Mouse (Mus musculus): ENCODE data around the gene Sdhaf1. TPM values are rescaled to one million over a fixed set of nuclear protein-coding genes. Genes with fewer than 3 reads are reported as not detected.
A peak's percentile ranks its signal among the peaks of the same experiment; 100 is the strongest.

Gene Sdhaf1
- total RNA-seq (2017): 8.8 and 10.8 TPM in 2 replicates

- ATAC-seq (ENCODE audit: extremely low read depth, insufficient number of reproducible peaks, low FRiP score, poor library complexity, severe bottlenecking): no peak
Observed at GRCm38 (mm10) chr7:30323795-30324194, at the start of gene Sdhaf1. Gene Sdhaf1 (minus strand): TSS chr7:30323895.

DNA sequence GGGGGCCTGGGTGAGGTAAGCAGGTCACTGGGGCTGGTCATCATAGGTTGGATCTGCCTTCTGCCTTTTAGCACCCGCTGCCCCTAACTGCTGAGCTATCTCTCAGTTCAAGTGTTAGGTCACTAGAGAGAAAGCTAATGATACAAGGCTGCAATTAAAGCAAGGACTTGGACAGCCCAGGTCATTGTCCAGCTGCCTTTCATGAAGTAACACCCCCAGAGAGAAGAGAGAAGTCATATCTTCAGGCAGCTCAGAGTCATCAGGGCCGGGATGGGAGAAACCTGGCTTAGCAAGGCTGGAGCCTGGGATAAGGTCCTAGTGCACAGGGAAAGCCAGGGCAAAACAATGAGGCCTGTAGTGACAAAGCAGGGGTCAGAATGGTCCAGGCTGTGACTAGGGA is 43.8 kb upstream of the Sdhaf1 start:
- no peak for ATAC-seq (ENCODE audit: extremely low read depth, insufficient number of reproducible peaks, low FRiP score, poor library complexity, severe bottlenecking)

- no peak for ATAC-seq (ENCODE audit: extremely low read depth, insufficient number of reproducible peaks, low FRiP score, poor library complexity, severe bottlenecking)
Observed at GRCm38 (mm10) chr7:30363344-30363738, 39.6 kb upstream of the Sdhaf1 start.

GRCm38 (mm10) chr7:30362652-30363343 is 39.1 kb upstream of the Sdhaf1 start, which contains the start of gene Lrfn3:
Gene Lrfn3 (minus strand): TSS chr7:30362772.
- ATAC-seq (ENCODE audit: extremely low read depth, insufficient number of reproducible peaks, low FRiP score, poor library complexity, severe bottlenecking): no peak

DNA sequence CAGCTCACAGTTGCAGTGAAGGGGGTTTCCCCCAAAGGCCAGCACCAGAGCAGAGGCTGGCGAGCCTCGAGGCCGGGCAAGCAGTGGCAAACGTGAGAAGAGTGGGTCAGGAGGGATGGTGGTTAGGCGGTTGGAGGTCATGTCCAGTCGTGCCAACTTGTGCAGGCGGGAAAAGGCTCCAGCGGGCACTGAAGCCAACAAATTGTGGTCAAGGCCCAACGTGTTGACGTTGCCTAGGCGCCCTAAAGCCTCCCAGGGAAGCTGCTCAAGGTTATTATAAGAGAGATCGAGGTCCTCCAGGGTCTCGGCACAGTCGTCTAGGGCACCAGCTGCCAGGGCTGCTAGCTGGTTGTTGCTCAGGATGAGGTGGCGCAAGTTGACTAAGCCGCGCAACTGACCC is 36.3 kb upstream of the Sdhaf1 start:
- ATAC-seq (ENCODE audit: extremely low read depth, insufficient number of reproducible peaks, low FRiP score, poor library complexity, severe bottlenecking): no peak

GRCm38 (mm10) chr7:30359276-30359865 is 35.7 kb upstream of the Sdhaf1 start:
- ATAC-seq (ENCODE audit: extremely low read depth, insufficient number of reproducible peaks, low FRiP score, poor library complexity, severe bottlenecking): no peak

DNA sequence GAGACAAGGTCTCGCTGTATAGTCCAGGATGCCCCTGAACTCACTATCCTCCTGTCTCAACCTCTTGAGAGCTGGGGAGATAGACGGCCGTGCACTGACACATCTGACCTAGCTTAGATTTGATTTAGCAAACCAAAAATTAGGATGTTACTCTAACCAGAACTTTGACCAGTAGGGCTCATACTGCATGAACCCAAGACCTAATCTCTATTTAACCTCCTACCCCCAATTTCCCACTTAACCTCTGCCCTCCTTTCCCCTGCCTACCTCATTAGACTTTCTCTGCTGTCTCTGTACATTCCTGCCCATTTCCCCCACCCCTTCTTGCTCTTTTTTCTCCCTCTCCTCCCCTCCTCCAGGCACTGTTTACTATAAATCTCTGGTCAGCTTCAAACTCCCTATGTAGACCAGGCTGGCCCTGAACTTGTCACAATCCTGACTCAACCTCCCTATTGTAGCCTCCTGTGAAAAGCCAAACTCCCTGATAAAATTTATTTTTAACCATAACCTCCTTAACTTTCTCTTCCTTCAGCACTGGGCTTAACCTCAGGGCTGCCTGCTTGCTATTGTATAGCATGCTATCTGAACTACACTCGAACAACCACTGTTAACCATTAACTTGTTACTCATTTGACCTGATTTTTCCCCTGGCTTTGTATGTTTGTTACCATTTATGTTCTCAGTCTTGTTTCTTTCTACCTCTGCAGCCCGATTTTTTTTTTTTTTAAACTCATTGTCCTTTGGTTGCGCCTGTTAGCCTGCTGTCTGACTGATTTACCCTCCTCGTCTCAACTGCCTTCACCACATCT is 34.9 kb upstream of the Sdhaf1 start:
- no peak for ATAC-seq (ENCODE audit: extremely low read depth, insufficient number of reproducible peaks, low FRiP score, poor library complexity, severe bottlenecking)

DNA sequence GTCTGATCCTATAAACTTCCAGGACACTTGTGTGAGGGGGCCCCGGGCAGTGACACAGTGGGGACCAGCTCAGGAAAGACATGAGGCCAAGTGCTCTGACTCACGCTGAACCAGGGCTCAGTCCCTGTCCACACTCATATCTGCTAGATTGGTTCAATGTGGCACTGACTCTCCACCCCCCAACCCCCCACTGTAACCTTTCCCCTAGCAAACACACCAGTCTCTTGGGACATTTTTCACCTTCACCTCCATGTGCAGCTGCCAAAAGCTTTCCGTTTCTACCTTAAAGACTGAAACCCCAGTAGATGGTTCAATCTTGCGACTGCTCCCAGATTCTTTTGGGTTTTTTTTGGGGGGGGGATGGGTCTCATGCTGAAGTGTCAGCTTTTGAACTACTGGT is 30.4 kb upstream of the Sdhaf1 start:
- ATAC-seq (ENCODE audit: extremely low read depth, insufficient number of reproducible peaks, low FRiP score, poor library complexity, severe bottlenecking): no peak

GRCm38 (mm10) chr7:30353279-30353822 is 29.7 kb upstream of the Sdhaf1 start:
- peak; percentile 40 for ATAC-seq (ENCODE audit: extremely low read depth, insufficient number of reproducible peaks, low FRiP score, poor library complexity, severe bottlenecking)

GRCm38 (mm10) chr7:30347828-30348227 is 24.1 kb upstream of the Sdhaf1 start:
- ATAC-seq (ENCODE audit: extremely low read depth, insufficient number of reproducible peaks, low FRiP score, poor library complexity, severe bottlenecking): no peak

DNA sequence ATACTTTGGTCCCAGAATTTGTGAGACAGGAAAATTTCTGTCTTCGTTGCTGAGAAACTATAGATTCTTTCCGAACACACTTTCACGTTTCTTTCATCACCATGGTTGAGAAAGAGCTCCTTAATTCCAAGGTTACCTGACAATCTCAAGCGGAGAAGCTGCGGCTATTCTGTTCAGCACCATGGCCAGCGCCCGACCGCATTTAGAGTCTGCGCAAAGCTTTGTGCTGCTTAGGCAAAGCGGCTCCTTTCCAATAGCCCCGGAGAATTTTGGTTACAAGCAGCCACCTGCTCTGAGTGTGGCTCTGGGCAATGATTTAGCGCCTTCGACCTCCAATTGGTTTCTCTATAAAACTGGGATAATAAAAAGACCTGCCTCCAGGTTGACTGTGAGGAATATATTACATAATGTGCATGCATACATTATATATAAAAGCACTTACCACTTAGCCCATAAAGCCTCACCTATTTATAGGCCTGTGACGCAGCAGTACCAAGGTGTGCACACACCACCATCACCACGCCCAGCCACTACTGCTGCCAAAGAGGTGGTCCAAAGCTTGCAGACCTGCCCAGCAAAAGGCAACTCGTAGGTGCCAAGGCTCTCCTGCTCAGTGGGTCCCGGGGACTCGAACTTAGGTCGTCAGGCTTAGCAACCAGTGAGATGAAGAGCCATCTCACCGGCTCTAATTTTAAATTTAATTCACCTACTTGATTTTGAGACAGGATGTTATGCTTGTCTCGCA is 23.1 kb upstream of the Sdhaf1 start:
- ATAC-seq (ENCODE audit: extremely low read depth, insufficient number of reproducible peaks, low FRiP score, poor library complexity, severe bottlenecking): no peak

DNA sequence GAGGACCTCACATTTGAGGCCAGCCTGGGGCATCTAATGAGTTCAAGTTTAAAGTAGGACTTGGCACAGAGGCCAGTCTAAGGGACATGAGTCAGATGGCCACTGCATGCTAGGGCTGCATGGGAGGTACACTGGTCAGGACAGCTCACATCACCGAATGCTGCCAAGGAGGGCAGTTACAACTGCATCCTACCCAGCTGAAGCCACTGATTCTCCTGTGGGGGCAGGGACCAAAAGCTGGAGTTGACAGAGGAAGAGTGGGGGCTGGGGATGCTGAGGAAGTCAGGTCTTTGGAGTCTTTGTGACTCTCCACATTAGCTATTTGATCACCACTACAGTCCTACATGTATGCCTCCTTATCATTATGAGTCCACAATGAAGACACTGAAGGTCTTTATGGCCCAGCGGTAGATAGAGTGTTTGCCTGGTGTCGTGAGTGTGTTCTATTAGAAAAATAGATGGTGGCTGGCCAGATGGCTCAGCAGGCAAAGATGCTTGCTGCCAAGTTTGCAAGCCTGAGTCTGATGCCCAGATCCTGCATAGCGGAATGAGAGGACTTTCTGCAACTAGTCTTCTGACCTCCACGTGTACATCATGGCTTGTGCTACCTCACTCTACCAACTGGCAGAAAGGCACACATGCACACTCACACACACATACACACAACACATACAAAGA is 15.9 kb upstream of the Sdhaf1 start:
- ATAC-seq (ENCODE audit: extremely low read depth, insufficient number of reproducible peaks, low FRiP score, poor library complexity, severe bottlenecking): no peak

GRCm38 (mm10) chr7:30336384-30336783 is 12.7 kb upstream of the Sdhaf1 start:
- ATAC-seq (ENCODE audit: extremely low read depth, insufficient number of reproducible peaks, low FRiP score, poor library complexity, severe bottlenecking): peak; percentile 37; the same call in 1 of the 2 replicates

GRCm38 (mm10) chr7:30335688-30336087 is 12.0 kb upstream of the Sdhaf1 start:
- ATAC-seq (ENCODE audit: extremely low read depth, insufficient number of reproducible peaks, low FRiP score, poor library complexity, severe bottlenecking): no peak

DNA sequence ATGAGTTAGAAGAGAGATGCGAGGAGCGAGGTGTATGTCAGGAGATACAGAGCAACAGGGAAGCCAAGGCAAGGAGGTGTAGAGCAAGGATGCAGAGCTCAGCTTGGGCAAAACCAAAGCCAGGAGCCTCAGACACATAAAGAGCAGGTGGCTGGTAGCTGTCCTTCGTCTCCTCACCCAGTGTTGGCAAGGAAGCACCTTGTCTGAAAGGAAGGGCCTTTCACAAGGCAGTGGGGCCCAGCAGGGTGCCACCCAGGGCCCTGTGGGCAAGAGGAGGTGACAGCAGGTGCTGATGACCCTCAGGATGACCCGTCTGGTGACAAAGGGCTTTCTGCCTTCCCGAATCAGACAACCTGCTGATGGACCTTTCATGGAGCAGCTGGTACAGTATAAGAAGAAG is 10.9 kb upstream of the Sdhaf1 start:
- no peak for ATAC-seq (ENCODE audit: extremely low read depth, insufficient number of reproducible peaks, low FRiP score, poor library complexity, severe bottlenecking)

GRCm38 (mm10) chr7:30333436-30333835 is 9.7 kb upstream of the Sdhaf1 start:
- no peak for ATAC-seq (ENCODE audit: extremely low read depth, insufficient number of reproducible peaks, low FRiP score, poor library complexity, severe bottlenecking)

- ATAC-seq (ENCODE audit: extremely low read depth, insufficient number of reproducible peaks, low FRiP score, poor library complexity, severe bottlenecking): no peak
Observed at GRCm38 (mm10) chr7:30332622-30333259, 9.0 kb upstream of the Sdhaf1 start.

GRCm38 (mm10) chr7:30331887-30332286 is 8.2 kb upstream of the Sdhaf1 start:
- peak; percentile 84 for ATAC-seq (ENCODE audit: extremely low read depth, insufficient number of reproducible peaks, low FRiP score, poor library complexity, severe bottlenecking)
